Mouse (Mus musculus) limb, embryonic 13.5 days (tissue): ENCODE data around the gene Cacng3. TPM values are rescaled to one million over a fixed set of nuclear protein-coding genes. Genes with fewer than 3 reads are reported as not detected.

ENCODE experiments used
- ATAC-seq: fragments of 200-750 bp; cut with Nextera tagmentation; 2 replicates; pipeline ENCODE4 v1.8.0; 2017; ENCODE audit warnings: low read depth, moderate number of reproducible peaks, moderate TSS enrichment; ENCODE audit not compliant: low FRiP score
- H3K27ac ChIP-seq: fragments of 300-500 bp; sonication (generic); 2 replicates; pipeline ENCODE4 v1.5.1; 2015; ENCODE audit warnings: inconsistent platforms, mild to moderate bottlenecking, moderate library complexity
- H3K27me3 ChIP-seq: fragments of 300-500 bp; sonication (generic); 2 replicates; pipeline ENCODE4 v1.6.1; 2015; ENCODE audit warnings: mild to moderate bottlenecking, inconsistent platforms
- H3K36me3 ChIP-seq: fragments of 300-500 bp; sonication (generic); 2 replicates; pipeline ENCODE4 v1.6.1; 2015; ENCODE audit warnings: inconsistent platforms, mild to moderate bottlenecking, moderate library complexity
- H3K4me1 ChIP-seq: fragments of 300-500 bp; sonication (generic); 2 replicates; pipeline ENCODE4 v1.6.1; 2015; ENCODE audit warnings: inconsistent platforms
- H3K4me2 ChIP-seq: fragments of 300-500 bp; sonication (generic); replicated peaks from 2 replicates; pipeline ENCODE4 v1.6.1; 2015; ENCODE audit warnings: inconsistent platforms, mild to moderate bottlenecking, moderate library complexity
- H3K4me3 ChIP-seq: fragments of 300-500 bp; sonication (generic); 2 replicates; pipeline ENCODE4 v1.5.1; 2015; ENCODE audit warnings: moderate library complexity, mild to moderate bottlenecking, inconsistent platforms
- H3K9ac ChIP-seq: fragments of 300-500 bp; sonication (generic); 2 replicates; pipeline ENCODE4 v1.6.1; 2015; ENCODE audit warnings: mild to moderate bottlenecking, inconsistent platforms
- H3K9me3 ChIP-seq: fragments of 300-500 bp; sonication (generic); 2 replicates; pipeline ENCODE4 v1.6.1; 2016; ENCODE audit warnings: inconsistent platforms
- WGBS: fragments of 180-500 bp; shearing (Covaris S2); methylation state at CpG from one replicate; pipeline ENCODE4 v1.1.7; 2015; 5-methylcytosine and 5-hydroxymethylcytosine counted together
- polyA plus RNA-seq: library from polyadenylated mRNA; unstranded; fragments of >200 nt; fragmentation: Nextera tagmentation; extraction: Ambion mirVana; gene quantifications from 2 replicates; pipeline ENCODE4 v1.2.1, GENCODE M21; 2015

Gene Cacng3
- not detected in 2 replicates for polyA plus RNA-seq

DNA sequence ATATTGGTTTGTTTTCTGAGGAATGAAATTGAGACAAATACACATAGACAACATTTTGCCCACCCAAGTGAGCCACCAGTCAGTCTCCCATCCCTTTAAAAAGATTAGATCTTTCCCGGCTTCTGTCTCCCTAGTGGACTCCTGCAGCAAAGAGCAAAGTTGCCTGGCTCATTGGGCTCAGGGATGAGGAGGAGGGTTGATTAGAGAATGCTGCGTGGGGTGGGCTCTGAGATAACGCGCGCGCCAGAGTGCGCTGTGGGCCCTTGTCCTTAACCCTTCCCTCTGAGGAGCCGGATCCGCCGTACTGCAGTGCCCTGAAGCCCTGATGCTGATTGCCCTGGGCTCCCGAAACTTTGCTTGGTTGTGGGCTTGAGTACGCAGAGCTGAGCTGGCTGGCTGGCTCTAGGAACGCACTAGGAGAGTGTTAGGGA, at the start of gene Cacng3:
TSS of gene Cacng3 (plus strand) at position 51 of the 431 bp plus-strand sequence.
- 0 out of 2 replicates have a peak, but pooled peaks cover 4% of the 10 kb centered on the region for H3K4me1 ChIP-seq
- 21% methylated on average over 13 of the region's 13 CpGs for WGBS
- H3K36me3 ChIP-seq: no peaks in the 10 kb centered on the region
- H3K4me2 ChIP-seq: peak within 1 kb of the TSS; percentile 35
- no peaks in the 10 kb centered on the region for H3K9me3 ChIP-seq
- H3K27ac ChIP-seq: no peak within 1 kb of the TSS
- no peak for ATAC-seq
- H3K4me3 ChIP-seq: no peak within 1 kb of the TSS
- no peak within 1 kb of the TSS for H3K9ac ChIP-seq
- peaks cover 19% of the 10 kb centered on the region for H3K27me3 ChIP-seq

DNA sequence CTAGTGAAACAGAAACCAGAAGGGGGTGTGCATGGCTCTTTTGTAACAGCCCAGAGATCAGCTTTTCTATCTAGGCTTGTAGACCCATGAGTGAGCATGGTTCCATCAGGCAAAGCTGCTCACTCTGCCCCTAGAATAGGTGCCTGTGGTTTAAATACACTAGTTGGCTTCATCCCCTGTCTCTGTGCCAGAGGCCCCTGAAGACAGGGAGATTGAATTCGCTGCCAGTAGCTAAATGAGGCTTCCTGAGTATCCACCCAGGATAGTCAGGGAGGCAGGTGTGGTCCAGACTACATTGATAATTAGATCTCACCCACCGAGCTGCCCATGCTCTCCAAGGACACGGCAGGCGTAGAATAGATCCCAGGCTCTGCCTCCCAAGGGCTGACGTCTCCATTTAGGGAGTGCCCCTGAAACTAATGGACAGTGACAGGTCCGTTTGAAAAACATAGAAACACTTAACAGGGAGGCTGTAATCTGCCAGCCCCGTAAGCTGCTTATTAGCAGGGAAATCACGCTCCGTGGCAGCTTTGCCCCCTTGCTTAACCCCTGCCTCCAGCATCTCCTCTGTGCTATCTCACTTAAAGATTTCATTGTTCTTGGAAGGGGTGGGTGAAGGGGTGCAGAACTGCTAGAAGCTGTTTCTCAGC, 48.0 kb upstream of the Cacng3 start:
- no peak for ATAC-seq
- 63% methylated on average over 9 of the region's 9 CpGs for WGBS
- no peaks in the 10 kb centered on the region for H3K36me3 ChIP-seq

DNA sequence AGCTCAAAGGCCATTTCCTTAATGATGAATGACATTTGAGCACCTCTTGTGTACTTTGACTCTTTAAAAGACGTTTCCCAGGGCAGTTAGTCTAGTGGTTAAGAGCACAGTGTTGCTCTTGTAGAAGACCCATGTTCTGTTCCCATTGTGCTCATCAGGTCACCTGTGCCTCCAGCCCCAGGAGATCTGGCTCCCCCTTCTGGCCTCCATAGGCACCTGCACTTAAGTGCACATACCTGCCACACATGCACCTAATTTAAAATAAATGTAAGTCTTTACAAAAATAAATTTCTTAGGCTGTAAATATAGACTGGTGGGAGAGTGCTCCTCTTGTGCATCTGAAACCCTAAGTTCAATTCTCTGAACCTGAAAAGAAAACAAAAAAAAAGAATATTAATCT, 46.5 kb upstream of the Cacng3 start:
- Histone ChIP-seq H3K36me3 (no peaks in the 10 kb centered on the region), H3K27ac (no peak overlapping the region), H3K4me3 (no peak overlapping the region), H3K4me2 (no peak overlapping the region), H3K9me3 (no peaks in the 10 kb centered on the region), H3K4me1 (no peaks in the 10 kb centered on the region), H3K9ac (no peak overlapping the region), H3K27me3 (no peaks in the 10 kb centered on the region)
- no peak for ATAC-seq
- 74% methylated on average over 1 of the region's 1 CpGs for WGBS

More for the DNA sequence above, 48.0 kb upstream of the Cacng3 start:
- H3K9ac ChIP-seq: no peak overlapping the region
- no peaks in the 10 kb centered on the region for H3K4me1 ChIP-seq
- H3K27ac ChIP-seq: no peak overlapping the region
- H3K27me3 ChIP-seq: no peaks in the 10 kb centered on the region
- no peak overlapping the region for H3K4me3 ChIP-seq
- H3K9me3 ChIP-seq: no peaks in the 10 kb centered on the region
- no peak overlapping the region for H3K4me2 ChIP-seq

DNA sequence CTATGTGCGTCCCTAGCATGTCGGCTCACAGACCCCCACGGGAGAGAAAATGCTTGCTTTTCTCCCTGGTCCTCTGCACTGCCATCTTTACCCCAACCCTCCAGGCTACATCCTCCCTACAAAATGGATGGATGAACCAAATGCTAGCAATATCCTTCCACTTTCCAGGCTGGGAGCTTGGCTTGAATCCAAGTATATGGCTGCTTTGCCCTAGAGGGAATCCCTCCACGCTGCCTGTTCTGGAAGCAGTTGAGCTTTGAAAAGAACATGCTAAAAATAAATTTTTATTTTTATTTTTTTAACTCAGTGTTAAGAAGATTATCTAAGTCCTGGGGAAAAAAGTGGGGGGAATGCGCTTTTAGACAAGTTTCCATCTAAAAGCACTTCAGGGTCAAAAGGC, 42.2 kb upstream of the Cacng3 start:
- no peaks in the 10 kb centered on the region for H3K27me3 ChIP-seq
- WGBS: 84% methylated on average over 5 of the region's 5 CpGs
- no peak overlapping the region for H3K4me3 ChIP-seq
- no peak overlapping the region for H3K4me2 ChIP-seq
- H3K27ac ChIP-seq: no peak overlapping the region
- ATAC-seq: no peak
- no peaks in the 10 kb centered on the region for H3K4me1 ChIP-seq
- H3K9ac ChIP-seq: no peak overlapping the region
- no peaks in the 10 kb centered on the region for H3K9me3 ChIP-seq
- H3K36me3 ChIP-seq: no peaks in the 10 kb centered on the region

DNA sequence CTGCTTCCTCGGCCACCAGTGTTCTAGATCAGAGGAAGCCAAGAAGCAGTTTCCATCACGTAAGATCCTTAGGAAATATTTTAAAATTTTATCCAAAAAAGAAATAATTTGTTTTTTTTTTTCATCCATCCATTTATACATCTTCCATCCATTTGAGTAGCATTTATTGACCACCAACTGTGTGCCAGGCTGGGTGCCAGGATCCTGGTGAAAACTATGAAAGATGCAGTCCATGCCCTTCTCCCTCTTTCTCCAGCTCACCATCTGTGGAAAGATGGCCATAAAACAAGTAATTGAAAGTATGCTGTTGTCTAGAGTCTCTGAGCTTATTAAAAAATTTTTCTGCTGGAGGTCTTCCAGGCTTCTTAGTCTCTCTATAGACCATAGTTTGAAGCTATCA, 39.9 kb upstream of the Cacng3 start:
- H3K4me3 ChIP-seq: no peak overlapping the region
- no peaks in the 10 kb centered on the region for H3K27me3 ChIP-seq
- H3K9me3 ChIP-seq: no peaks in the 10 kb centered on the region
- H3K4me1 ChIP-seq: no peaks in the 10 kb centered on the region
- H3K27ac ChIP-seq: no peak overlapping the region
- H3K9ac ChIP-seq: no peak overlapping the region
- ATAC-seq: no peak
- H3K36me3 ChIP-seq: no peaks in the 10 kb centered on the region
- 78% methylated on average over 2 of the region's 2 CpGs for WGBS
- H3K4me2 ChIP-seq: no peak overlapping the region

DNA sequence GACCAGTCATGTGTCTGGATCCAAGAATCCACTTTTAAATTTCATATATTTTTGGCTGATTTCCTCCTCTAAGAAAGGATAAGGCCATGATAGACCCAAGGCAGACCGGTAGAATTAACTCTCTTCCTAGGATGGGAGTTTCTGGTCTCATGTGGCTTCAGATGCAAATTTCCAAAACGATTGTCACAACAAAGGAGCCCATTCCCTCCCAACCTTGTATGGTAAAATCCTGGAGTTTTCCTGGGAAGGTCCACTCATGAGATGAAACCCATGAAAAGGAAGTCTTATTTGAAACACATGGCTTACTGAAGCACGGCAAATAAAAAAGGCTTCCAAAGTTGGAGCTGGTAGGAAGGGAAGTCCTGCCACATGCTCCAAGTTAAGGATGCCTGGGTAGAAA, 39.1 kb upstream of the Cacng3 start:
- Histone ChIP-seq H3K9ac (no peak overlapping the region), H3K27me3 (no peaks in the 10 kb centered on the region), H3K27ac (no peak overlapping the region), H3K4me3 (no peak overlapping the region), H3K36me3 (no peaks in the 10 kb centered on the region), H3K4me2 (no peak overlapping the region), H3K9me3 (no peaks in the 10 kb centered on the region), H3K4me1 (no peaks in the 10 kb centered on the region)
- no peak for ATAC-seq
- WGBS: 54% methylated on average over 3 of the region's 3 CpGs

DNA sequence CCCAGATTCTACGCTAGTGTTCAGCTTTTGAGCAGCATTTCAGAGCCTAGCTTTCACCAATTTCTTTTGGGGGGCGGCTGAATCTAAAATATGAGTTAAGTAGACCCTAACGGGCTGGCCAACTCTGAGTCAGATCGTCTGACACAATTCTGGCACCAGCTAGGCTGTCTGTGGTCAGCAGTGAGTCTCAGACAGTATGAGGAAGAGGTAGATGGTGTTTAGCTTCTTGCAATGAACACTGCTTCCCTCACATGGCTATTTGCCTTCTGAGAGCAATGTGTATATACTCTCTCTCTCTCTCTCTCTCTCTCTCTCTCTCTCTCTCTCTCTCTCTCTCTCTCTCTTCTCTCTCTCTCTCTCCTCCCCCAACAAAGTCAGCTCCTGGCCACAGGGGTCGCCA, 37.3 kb upstream of the Cacng3 start:
- Histone ChIP-seq H3K9ac (no peak overlapping the region), H3K4me1 (no peaks in the 10 kb centered on the region), H3K4me2 (no peak overlapping the region), H3K9me3 (no peaks in the 10 kb centered on the region), H3K27me3 (no peaks in the 10 kb centered on the region), H3K36me3 (no peaks in the 10 kb centered on the region), H3K4me3 (no peak overlapping the region), H3K27ac (no peak overlapping the region)
- no peak for ATAC-seq
- 75% methylated on average over 5 of the region's 5 CpGs for WGBS

DNA sequence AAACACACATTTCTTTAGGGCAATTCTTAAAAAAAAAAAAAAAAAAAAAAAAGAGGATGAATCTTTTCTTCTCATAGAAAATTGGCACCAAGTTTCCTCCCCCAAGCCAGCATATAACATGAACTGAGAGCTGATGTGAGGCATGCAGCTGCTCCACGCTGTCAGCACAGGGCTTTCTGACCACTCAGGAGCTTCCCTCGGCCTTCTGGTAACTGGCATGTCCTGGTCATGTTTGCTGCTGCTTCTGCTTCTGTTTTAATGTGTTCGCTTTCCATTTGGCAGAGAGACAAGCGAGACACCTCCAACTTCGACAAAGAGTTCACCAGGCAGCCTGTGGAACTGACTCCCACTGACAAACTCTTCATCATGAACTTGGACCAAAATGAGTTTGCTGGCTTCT, 36.8 kb upstream of the Cacng3 start:
- H3K9ac ChIP-seq: no peak overlapping the region
- no peak overlapping the region for H3K4me2 ChIP-seq
- no peak overlapping the region for H3K27ac ChIP-seq
- no peaks in the 10 kb centered on the region for H3K9me3 ChIP-seq
- no peaks in the 10 kb centered on the region for H3K4me1 ChIP-seq
- 77% methylated on average over 5 of the region's 5 CpGs for WGBS
- no peak overlapping the region for H3K4me3 ChIP-seq
- no peak for ATAC-seq
- no peaks in the 10 kb centered on the region for H3K27me3 ChIP-seq
- no peaks in the 10 kb centered on the region for H3K36me3 ChIP-seq

DNA sequence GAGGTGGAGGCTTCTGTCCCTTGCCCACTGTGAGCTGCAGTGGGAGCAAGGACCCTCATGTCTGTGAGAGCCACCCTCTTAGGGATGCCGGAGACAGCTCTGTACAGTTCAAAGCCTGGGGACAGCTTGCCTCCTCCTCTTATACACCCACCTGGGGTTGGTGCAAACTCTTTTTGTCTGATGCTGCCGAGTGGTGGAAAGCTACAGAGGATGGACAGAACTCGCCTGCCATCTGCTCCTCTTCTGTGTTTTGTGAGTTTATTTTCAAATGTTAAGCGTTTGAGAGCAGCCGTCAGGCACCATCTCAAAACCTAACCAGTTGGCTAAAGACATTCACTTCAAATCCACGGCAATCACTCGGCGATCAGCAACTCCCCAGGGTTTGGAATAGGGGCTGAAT, 26.6 kb upstream of the Cacng3 start:
- no peak overlapping the region for H3K4me2 ChIP-seq
- WGBS: 87% methylated on average over 8 of the region's 8 CpGs
- H3K4me1 ChIP-seq: no peaks in the 10 kb centered on the region
- H3K27me3 ChIP-seq: no peaks in the 10 kb centered on the region
- H3K9ac ChIP-seq: no peak overlapping the region
- no peaks in the 10 kb centered on the region for H3K9me3 ChIP-seq
- no peak for ATAC-seq
- H3K27ac ChIP-seq: no peak overlapping the region
- no peak overlapping the region for H3K4me3 ChIP-seq
- no peaks in the 10 kb centered on the region for H3K36me3 ChIP-seq

DNA sequence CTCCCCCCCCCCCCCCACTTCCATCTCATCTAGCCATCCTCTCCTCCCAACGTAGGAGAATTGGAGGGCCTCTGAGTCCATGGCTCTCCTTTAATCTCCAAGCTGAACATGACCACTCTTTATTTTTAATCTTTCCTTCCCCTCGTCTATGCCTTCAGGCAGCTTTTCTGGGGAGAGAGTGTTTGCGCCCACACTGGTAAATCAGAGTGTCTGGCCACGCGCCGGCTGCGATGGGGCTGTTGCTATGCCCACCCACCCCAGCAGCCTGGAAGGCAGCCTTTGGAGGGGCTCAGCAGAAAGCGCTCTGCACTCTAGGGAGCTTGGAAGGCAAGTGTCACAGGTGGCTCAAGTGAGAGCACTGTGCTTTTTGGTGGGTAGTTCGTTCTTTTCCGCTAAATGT, 21.0 kb upstream of the Cacng3 start:
- no peak for ATAC-seq
- Histone ChIP-seq H3K9me3 (no peaks in the 10 kb centered on the region), H3K4me2 (no peak overlapping the region), H3K27me3 (no peaks in the 10 kb centered on the region), H3K36me3 (no peaks in the 10 kb centered on the region), H3K27ac (no peak overlapping the region), H3K4me3 (no peak overlapping the region), H3K9ac (no peak overlapping the region), H3K4me1 (no peaks in the 10 kb centered on the region)
- 83% methylated on average over 10 of the region's 10 CpGs for WGBS

DNA sequence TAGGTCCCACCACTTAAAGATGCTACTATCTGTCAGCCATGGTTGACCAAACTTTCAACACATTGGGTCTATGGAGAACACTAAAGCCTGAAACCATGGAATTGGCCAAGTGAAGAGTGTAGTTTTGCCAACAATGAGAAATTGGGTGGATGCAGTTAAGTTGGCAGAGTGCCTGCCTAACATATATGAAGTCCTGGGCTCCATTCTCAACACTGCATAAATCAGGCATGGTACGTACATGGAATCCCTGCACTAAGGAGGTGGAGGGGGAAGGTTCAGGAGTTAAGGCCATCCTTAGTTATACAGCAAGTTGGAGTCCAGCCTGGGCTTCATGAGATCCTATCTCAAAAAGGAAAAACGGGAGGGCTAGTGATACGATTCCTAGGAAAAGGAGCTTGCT, 17.8 kb upstream of the Cacng3 start:
- Histone ChIP-seq H3K4me3 (no peak overlapping the region), H3K27me3 (no peaks in the 10 kb centered on the region), H3K9ac (no peak overlapping the region), H3K4me2 (no peak overlapping the region), H3K9me3 (no peaks in the 10 kb centered on the region), H3K36me3 (no peaks in the 10 kb centered on the region), H3K27ac (no peak overlapping the region), H3K4me1 (no peaks in the 10 kb centered on the region)
- no peak for ATAC-seq
- WGBS: 82% methylated on average over 3 of the region's 3 CpGs

DNA sequence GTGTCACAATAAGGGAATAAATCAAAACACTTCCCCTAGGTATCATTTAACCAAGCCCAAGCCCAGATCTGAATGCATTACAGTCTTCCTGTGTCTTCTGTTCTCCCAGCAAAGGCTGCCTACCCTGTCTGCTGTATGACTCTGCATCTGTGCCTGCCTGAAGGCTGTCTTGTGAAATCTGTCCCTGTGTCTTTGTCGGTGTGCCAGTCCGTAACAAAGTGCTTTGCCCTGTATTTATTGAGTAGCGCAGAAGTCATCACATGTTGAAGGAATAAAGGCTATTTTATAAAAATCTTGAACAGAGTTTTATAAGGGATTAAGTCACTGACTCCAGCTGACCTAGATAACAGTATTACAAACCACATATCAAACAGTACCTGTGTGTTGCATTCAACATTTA, 13.6 kb upstream of the Cacng3 start:
- Histone ChIP-seq H3K36me3 (no peaks in the 10 kb centered on the region), H3K27ac (no peak overlapping the region), H3K4me3 (no peak overlapping the region), H3K27me3 (no peaks in the 10 kb centered on the region), H3K9me3 (no peaks in the 10 kb centered on the region), H3K9ac (no peak overlapping the region), H3K4me1 (no peaks in the 10 kb centered on the region), H3K4me2 (no peak overlapping the region)
- no peak for ATAC-seq
- WGBS: 88% methylated on average over 3 of the region's 3 CpGs

DNA sequence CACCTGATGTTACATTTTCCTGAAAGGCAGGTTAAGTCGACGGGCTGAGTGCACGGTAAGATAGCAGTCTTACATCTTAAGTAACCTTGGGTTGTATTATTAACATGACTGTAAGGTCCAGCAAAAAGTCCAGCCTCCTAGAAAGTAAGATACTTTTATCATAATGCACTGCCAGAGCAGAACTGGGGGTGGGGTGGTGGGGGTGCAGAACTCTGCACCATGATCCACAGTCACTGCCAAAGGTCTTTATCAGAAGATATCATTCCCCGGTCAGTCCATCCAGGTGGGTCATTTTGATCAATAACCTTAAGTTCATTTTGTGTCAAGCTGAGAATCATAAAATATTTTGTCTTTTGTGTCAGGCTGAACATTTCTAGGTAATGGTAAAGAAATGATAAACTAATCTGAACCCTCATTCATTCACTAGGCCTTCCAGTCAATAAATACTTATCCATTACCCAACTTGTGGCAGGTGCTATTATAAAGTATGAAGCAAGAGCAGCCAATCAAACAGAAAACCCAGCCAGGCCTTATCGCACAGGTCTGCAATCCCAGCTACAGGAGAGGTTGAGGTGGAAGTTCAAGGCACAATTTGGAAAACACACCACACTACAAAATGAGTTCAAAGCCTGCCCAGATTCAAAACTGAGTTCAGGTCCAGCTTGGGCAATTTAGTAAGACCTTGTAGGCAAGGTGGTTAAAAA, 12.7 kb upstream of the Cacng3 start:
- no peaks in the 10 kb centered on the region for H3K36me3 ChIP-seq
- H3K27me3 ChIP-seq: no peaks in the 10 kb centered on the region
- ATAC-seq: no peak
- no peaks in the 10 kb centered on the region for H3K4me1 ChIP-seq
- H3K9ac ChIP-seq: no peak overlapping the region
- no peak overlapping the region for H3K27ac ChIP-seq
- H3K4me3 ChIP-seq: no peak overlapping the region
- H3K4me2 ChIP-seq: no peak overlapping the region
- no peaks in the 10 kb centered on the region for H3K9me3 ChIP-seq
- 90% methylated on average over 5 of the region's 5 CpGs for WGBS
